Mouse (Mus musculus): Measurements from ENCODE around the gene Brd2.
A peak's percentile ranks its signal among the peaks of the same experiment; 100 is the strongest.

Brd2 gene

DNA sequence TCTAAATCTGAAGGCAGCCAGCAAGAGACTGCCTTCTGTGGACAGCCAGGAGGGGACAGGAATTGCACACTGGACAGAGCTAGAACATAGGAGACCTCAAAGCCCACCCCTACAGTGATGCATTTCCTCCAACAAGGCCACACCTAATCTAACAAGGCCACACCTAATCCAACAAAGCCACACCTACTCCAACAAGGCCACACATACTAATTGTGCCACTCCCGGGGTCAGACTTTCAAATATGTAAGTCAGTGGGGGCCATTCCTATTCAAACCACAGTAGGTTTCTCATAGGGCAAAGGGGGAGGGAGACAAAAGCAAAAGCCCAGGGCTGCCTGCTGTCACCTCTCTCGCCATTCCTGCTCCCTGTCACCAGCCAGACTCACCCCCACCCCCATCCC is 35.0 kb downstream of the Brd2 start:
- no peak for DNase-seq (ENCODE audit: low spot score in 2 of 2)

GRCm38 (mm10) chr17:34083104-34083503 is 39.3 kb downstream of the Brd2 start:
- no peak for DNase-seq (ENCODE audit: low spot score in 2 of 2)

DNA sequence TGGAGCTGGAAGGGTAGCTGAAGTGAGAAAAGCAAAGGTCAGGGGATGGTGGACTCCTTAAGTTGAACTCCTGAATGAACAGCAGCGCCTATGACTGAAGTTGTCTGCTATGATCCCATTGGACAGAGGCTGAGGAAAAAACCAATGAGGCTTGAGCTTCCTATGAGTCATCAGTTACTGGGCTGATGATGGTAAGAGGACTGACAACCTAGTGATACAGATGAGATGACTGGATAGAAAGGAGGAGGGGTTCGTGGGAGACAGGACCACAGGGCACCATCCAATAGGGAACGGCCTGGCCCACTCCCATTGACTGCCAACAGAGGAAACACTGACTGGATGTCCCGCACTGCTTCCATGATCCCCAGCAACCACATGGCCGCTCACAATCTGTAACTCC is 42.8 kb downstream of the Brd2 start:
- DNase-seq (ENCODE audit: low spot score in 2 of 2), result peak; percentile 27 to 32

DNA sequence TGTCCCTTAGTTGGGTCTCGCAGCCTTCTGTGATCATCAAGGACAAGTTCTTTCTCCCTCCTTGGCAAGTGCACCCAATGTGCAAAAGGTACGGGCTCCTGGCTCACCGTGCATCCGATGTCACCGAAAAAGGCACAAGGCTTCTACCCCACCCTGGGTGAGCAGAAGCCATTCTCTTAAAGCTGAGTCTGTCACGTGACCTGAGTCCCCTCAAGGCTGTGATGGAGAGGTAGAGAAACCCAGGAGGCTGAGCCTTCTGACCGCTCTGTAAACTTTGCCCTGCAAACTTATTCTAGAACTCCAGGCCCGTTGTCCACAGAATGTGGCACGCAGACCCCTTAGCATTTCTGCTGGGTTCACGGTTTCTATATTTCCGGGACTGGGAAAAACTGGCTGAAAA is 43.4 kb downstream of the Brd2 start:
- DNase-seq (ENCODE audit: low spot score in 2 of 2), result no peak

DNA sequence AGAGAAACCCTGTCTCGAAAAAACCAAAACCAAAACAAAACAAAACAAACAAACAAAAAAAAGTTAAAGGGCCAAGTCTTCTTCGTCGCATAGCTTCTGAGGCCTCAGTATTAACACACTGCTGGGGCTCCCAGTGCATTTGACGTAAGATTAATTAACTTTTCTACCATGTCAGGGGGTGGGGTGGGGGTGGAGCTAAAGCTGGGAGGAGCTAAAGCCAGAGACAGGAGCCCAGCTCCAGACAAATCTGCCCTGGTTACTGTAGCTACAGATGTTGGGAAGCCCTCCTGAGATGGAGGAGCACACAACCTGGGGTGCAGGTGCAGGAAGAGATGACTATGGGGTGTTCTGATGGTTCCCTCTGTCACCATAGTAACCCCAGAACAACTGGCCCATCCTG is 44.3 kb downstream of the Brd2 start:
- DNase-seq (ENCODE audit: low spot score in 2 of 2), result no peak

GRCm38 (mm10) chr17:34077549-34077948 is 44.9 kb downstream of the Brd2 start:
- DNase-seq (ENCODE audit: low spot score in 2 of 2), result peak; percentile 77 to 78

- DNase-seq (ENCODE audit: low spot score in 2 of 2), result peak; percentile 73 to 86
Observed at GRCm38 (mm10) chr17:34075271-34075670, 47.2 kb downstream of the Brd2 start.

DNA sequence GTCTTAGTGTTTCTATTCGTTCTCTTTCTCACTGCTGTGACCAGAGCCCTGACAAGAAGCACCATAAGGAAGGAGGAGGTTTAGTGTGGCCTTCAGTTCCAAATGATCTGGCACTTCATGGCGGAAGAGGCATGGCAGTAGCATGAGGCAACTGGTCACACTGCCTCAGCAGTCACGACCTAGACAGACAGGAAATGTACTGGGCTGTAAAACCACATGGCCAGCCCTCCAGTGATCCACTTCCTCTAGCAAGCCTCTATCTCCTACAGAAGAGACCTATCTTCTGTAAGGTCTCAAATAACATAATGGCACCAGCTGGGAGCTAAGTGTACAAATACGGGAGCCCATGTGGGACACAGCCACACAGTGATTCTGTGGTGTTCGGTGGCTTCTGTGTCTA is 50.3 kb downstream of the Brd2 start:
- DNase-seq (ENCODE audit: low spot score in 2 of 2), result no peak

- DNase-seq (ENCODE audit: low spot score in 2 of 2), result no peak
Observed at GRCm38 (mm10) chr17:34068864-34069263, 53.6 kb downstream of the Brd2 start.
